Mouse (Mus musculus): Measurements from ENCODE around the gene Grin2a.

- no peak for TF ChIP-seq HCFC1 (IDR thresholded peaks at IDR 0.05; ENCODE audit: low read depth, low read length)
- no peak for TF ChIP-seq GATA1 (IDR thresholded peaks at IDR 0.05; ENCODE audit: low read depth, low read length)
- no peak for TF ChIP-seq TBP (IDR thresholded peaks at IDR 0.05; ENCODE audit: low read depth, low read length)
- TF ChIP-seq MAFK (IDR thresholded peaks at IDR 0.05; ENCODE audit: borderline replicate concordance, low read depth, low read length): no peak
These were observed 31.4 kb upstream of the Grin2a start for GRCm38 (mm10) chr16:10026741-10027140.

Measured in MEL (cell line).